Mouse (Mus musculus): ENCODE results near the gene Slc1a1.

DNA sequence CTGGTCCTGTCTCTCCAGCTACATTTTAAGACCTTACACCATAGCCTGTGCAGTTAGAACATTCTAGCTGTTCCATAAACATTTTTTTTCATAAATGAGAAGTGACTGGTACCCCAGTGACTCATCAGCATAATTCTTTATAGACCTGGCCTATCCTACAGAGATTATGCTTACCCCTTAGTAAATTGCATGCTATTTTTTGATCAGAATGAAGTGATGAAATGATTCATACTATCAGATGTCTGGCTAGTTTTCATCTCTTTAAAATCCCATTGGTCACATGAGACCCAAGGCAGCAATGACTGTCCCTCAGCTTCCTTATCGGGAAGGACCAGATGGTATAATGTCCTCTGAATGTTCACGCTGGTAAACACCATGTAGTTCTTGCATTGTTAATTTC, 65.9 kb downstream of the Slc1a1 start:
- TF ChIP-seq CTCF (IDR thresholded peaks at IDR 0.05; ENCODE audit: low read depth) (no peak), EP300 (IDR thresholded peaks at IDR 0.05; ENCODE audit: low read depth) (no peak)

All from heart, postnatal 0 days (tissue).